Mouse (Mus musculus) left cerebral cortex, adult 8-10 months (tissue): ENCODE measurements around the gene Hsph1. TPM values are rescaled to one million over a fixed set of nuclear protein-coding genes. Genes with fewer than 3 reads are reported as not detected.

Experiments used
- DNase-seq, 2 experiments: peaks; one replicate each; pipeline ENCODE4 v3.0.0; 2022; ENCODE audit warnings: low spot score in 2 of 2
- total RNA-seq, 4 experiments: library from RNA; stranded (reverse); gene quantifications; 2 replicates each; pipeline ENCODE4 v1.2.4; 2022

The Hsph1 gene
- total RNA-seq, 4 experiments from 2014 or later = 269 to 310 (median 301) TPM

DNA sequence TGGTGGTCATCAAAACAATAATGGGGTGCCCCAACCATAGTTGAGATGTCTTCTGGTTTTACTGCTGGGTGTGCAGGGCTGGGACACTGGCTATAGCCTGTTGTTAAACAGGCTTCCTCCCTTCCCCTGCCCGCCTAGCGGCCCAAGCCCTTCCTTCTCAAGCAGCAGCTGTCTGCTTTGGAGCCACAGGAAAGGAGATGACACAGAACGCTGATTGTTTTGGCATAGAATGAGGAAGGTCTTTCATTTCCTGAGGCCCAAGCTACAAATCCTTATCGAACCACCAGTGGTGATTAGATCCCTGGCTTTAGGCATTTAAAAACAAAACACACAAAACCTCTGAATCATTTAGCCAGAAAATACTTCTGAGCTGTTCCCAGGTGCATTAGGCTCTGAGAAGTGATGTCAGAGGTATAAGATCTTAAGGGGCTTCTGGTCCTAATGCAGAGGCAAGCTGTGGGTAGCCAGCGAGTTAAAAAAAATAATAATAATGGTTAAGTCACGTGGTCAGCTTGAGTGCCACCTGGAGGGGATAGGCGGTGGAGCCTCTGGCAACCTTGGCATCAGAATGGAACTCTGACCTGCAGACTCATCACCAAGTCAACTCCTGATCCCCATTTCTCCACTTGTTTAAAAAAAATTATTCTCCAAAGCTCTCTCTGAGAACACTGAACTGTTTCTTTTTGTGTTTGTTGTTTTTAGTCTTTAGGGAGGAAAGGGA, 47.2 kb downstream of the Hsph1 start:
- no peak for DNase-seq

DNA sequence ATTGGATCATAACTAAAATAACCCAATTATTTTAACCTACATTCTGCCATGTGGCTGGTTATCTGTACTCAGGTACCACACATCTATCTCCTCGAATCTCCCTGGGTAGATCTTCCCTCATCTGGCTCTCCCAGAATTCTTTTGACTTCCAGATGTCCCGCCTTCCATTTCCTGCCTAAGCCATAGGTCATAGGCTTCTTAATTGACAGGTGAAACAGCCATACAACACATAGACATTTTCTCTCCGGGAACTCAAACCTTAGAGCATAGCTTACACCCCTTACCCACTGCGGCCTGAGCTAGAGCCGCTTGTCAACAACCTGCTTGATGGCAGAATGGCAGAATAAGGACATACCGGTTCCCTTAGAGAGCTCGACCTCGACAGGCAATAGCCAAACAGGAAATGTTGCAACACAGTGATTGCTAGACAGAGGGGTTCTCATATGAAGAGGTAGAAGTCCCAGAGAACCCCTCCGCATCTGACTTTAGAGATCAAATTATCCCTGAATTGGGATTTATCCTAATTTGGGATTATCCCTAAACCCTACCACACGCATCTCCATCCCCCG, 48.8 kb downstream of the Hsph1 start:
- DNase-seq = no peak

DNA sequence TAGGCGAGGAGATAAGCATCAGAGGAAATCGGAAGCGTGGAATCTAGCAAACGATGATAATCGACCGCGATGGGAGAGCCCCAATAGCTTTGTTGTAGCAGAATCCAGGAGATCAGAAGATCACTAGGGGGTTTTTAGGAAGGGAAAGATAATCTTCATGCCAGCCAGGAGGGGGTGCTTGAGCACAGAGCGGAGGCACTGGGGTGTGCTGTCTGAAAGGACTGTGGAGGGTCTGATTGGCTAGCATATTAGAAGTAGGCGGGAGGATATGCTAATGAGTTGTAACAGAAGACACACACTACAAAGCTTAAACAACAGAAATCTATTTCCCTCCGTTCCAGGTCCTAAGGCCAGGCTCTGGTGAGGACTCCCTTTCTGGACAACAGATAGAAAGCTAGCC, 50.3 kb downstream of the Hsph1 start:
- DNase-seq = no peak

DNA sequence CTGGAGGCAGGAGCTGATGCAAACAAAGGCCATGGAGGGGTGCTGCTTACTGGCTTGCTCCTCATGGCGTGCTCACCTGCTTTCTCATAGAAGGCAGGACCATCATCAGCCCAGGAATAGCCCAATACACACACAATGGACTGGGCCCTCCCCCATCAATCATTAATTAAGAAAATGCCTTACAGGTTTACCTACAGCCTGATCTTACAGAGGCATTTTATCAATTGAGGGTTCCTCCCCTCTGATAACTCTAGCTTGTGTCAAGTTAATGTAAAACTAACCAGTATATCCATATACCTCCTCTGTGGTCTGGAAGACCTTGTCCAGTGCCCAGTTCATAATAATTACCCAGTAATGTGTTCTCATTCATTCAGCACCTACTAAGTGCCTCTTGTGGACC, 50.9 kb downstream of the Hsph1 start:
- no peak for DNase-seq

DNA sequence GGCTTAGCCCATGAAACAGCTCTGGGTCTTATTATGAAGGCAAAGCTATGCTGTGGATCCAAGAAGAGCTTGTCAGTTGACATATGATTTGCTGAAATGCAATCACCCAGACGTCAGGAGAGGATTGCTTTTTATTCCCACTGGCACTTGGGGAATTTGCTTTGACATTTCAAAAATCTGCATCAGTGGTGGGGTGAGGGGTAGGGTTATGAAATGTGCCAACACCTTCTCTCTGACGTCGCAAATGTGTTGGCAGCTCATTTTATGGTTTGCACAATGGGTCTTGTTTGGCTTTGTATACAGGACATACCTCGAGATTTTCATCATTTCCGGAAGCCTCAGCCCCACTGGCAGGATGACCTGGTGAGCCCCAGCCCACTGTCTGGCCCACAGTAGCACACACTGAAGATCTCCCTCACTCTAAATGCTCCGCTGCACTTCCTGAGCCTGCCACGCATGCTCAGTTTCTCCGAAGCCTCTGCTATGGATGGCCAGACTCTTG, 52.0 kb downstream of the Hsph1 start:
- no peak for DNase-seq

DNA sequence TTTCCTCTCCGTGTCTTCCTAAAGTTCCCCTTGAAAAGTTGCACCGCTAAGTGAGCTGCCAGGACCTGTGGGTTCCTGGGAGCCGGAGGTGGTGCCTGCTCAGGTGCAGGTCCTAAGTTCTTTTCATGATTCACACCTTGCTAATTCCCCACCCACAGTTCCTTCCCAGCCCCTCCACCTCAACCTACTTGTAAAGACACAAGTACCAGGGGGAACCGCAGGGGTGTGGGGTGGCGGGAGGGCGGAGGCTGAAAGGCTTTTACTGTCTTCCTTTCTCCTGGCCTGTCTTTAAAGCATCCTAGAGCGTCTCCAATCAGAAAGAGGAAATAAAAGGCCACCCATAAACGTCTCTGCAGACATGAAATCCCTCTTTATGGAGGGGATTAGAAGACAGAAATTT, 52.7 kb downstream of the Hsph1 start:
- no peak for DNase-seq

DNA sequence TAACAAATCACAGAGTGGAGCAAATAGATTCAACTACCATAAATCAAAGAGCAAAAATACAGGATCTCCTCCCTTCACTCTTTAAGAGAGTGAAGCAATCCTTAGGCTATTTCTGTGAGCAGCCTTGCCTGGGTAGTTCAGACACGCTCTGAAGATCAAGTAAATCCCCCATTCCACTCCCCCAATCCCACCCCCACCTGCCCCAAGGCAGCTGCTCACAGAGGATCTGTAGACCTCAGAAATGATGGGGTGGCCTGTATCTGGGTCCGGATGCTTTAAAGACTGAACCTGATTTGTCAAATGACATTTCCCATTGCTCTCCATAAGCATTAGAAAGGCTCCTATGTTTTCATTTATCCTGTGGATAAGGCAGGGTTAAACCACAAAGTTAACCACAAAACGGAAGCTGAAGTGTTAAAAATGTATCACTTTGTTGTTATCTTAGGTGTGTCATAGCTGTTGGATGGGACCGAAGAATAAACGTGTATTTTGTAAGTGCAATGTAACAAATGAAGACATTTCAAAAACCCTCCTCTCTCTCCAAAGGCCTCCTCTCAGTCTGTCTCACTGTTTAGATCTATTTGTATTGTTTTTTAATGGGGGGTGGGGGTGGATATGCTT, 53.4 kb downstream of the Hsph1 start:
- no peak for DNase-seq

DNA sequence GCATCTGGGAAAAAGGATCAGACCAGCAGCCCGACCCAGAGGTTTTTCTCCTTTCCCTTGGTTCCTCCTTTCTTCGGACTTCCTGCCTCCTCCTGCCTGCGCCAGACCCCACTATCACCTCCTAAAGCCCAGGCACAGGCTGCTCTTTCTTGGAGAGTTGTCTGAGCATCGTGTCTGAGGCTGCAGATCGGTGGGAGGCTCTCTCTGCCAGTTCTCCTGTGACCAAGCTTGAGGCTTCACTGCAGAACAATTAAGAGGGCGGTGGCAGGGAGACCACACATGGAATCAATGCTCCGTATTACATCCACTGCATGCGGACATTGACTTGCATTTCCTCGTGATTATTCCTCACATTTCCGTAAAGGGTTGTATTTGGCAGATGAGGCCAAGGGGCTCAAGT, 58.7 kb downstream of the Hsph1 start:
- DNase-seq = no peak

DNA sequence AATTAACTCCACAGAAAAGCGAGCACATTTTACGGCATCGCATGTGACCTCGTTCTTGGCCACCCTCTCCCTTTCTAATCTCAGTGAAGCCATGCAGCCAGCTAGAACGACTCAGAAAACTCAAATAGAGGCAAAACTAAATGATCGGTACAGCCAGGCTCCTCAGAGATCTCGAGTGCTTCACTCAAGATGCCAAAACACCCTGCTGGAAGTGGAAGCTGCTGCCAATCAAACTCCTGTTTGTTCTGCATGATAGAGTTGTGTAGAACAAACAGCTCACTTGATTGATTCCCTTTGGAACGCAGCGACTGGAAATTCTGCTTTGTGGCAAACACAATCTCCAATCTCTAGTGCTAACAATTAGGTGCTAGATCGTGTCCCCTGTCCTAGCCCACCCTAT, 59.2 kb downstream of the Hsph1 start:
- no peak for DNase-seq

DNA sequence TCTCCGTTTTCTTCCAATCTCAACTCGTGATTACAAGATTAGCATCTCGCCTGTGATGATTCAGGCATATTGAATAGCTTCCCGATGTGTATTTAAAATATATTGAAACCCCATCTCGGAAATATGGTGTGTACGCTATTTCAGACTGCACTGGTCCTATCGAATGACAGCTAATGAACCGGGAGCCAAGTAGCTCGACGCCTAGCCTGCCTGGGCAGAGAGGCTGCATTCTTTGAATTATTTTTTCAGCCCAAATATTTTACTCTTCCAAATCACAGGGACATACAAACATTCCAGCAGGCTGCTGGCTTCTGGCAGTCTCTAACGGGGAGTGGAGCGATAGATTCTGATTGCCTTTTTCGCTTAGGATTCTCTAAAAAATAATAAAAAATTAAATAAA, 67.2 kb downstream of the Hsph1 start:
- no peak for DNase-seq

DNA sequence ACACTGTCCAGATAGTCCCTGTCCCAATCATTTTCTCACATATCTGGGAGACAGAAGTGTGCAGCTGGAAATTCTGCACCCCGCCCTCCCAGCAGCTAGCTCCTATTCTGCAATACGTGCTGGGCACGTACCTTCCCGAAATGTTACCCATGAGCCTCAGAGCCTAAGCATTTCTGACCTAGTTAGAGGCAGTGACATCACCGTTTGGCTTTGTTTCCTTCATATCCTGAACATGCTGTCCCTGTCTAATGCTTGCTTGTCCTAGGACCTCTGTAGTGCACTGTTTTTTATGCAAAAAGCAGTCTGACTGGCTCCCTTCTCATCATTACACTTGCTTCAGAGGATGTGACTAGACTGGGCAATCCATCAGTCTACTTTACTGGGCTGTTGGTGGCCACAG, 69.2 kb downstream of the Hsph1 start:
- no peak for DNase-seq

DNA sequence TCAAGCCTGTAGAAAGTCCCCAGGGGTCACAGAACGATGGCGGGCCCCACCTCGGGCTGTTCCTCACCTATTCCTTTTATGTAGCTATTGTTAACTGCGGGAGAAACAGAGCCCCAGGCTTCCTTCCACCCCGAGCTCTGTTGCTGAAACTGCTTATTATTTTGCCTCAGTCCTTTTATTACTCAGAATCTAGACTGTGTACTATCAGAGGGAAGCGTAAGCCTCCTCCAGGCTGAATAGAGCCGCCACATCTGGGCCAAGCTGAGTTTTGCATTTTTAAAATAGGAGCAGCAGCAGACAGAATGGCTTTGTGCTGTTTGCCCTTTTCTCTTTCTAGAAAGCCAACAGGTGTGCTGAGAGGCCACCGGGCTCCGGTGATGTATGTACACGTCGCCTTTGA, 70.2 kb downstream of the Hsph1 start:
- DNase-seq = no peak

Other genes with a start within 250 kb of the Hsph1 start
- 10 to 100 TPM; 12.1 to 17.6 (median 15.0) TPM for gene Medag, start 224.6 kb downstream of the Hsph1 start, total RNA-seq
- 1 to 10 TPM in 1 of 4 experiments, under 1 TPM in 3; 0.32 to 1.6 (median 0.80) TPM for gene Tex26, start 196.7 kb downstream of the Hsph1 start, total RNA-seq
- 1 to 10 TPM in 1 of 4 experiments, under 1 TPM in 3; 0.15 to 1.9 (median 0.43) TPM for gene Wdr95, start 107.7 kb downstream of the Hsph1 start, total RNA-seq
- gene B3glct, start 41.9 kb upstream of the Hsph1 start, total RNA-seq = 10 to 100 TPM; 16.4 to 21.1 (median 18.8) TPM